In the genomic region with DNA sequence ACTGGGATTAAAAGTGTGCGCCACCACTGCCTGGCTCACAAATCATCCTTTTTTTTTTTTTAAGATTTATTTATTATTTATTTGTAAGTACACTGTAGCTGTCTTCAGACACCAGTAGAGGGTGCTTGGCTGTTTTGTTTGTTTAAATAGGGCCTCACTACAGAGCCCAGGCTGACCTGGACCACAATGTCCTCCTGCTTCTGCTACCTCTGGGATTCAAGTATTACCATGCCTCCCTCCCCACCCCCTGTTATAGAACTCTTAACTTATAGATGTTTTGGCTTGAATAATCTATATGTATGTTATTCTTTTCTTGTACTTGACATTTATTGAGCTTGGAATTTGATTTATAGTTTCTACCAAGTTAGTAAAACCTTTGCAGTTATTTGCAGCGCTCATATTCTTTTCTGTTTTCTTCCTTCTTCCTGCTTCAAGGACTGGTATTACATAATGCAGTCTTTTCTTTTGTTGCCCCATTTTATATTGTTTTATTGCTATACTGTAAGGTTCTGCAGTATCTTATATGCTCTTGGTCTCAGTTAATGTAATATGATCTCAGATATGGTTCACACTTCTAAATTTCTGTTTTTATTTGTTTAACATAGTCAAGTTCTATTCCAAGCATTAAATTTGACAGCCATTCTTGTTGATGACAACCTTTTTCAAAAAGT, we compare ENCODE assay signal across 28 mouse cellular contexts. TPM values are rescaled to one million over a fixed set of nuclear protein-coding genes. Genes with fewer than 3 reads are reported as not detected.
DNase-seq lines count a peak whose midpoint lies in the region; ATAC-seq lines count a peak whose summit lies in the region.
"Had no signal": no experiment of that assay in that cellular context is flagged by ENCODE, and none has a peak within 500 bp of the region (broad histone marks: within the 10 kb centered on the region; RNA-seq: fewer than 3 reads in every experiment).

No protein-coding gene starts in this region.

- DNase-seq in 3T3-L1 (ENCODE audit: low read depth, low spot score) = peak; percentile 11
- peak; percentile 39 for DNase-seq in 416B (ENCODE audit: low read depth)
- peak; percentile 36 for DNase-seq in large intestine, adult 2 months (ENCODE audit: low read depth, low spot score)
- no peak for DNase-seq in frontal cortex, postnatal 14 days (ENCODE audit: low spot score in 2 of 2)
- no peak for DNase-seq in adrenal gland, postnatal 10 days
- DNase-seq: adrenal gland, adult 2 months; adrenal gland, postnatal 14 days; adrenal gland, postnatal 36 days; cerebellum, adult 11-12 months; cerebellum, adult 2 months; cerebellum, adult 9-11 months; cerebellum, postnatal 14 days; cerebellum, postnatal 36 days; embryo, embryonic 11 days had no signal

- ATAC-seq in intestine, embryonic 16.5 days = peak; percentile 81
- no peak for ATAC-seq in heart, embryonic 11.5 days (replicated peaks; ENCODE audit: insufficient number of reproducible peaks, low FRiP score, low TSS enrichment)
- ATAC-seq: forebrain, embryonic 14.5 days; forebrain, embryonic 16.5 days had no signal

- no peak overlapping the region for H3K27ac ChIP-seq in intestine, embryonic 16.5 days (ENCODE audit: low read length)
- H3K27ac ChIP-seq in heart, embryonic 11.5 days (ENCODE audit: low read depth, low read length) = no peak overlapping the region
- H3K27ac ChIP-seq: embryonic facial prominence, embryonic 13.5 days; embryonic facial prominence, embryonic 15.5 days; forebrain, embryonic 10.5 days; forebrain, embryonic 12.5 days had no signal

- no peaks in the 10 kb centered on the region for H3K9me3 ChIP-seq in intestine, embryonic 16.5 days (ENCODE audit: control insufficient read depth, low read length)
- H3K9me3 ChIP-seq in heart, embryonic 11.5 days (replicated peaks; ENCODE audit: control insufficient read depth, low read length) = no peaks in the 10 kb centered on the region
- H3K9me3 ChIP-seq: embryonic facial prominence, embryonic 13.5 days; embryonic facial prominence, embryonic 15.5 days; forebrain, embryonic 10.5 days; forebrain, embryonic 12.5 days had no signal

- no peak overlapping the region for H3K4me3 ChIP-seq in intestine, embryonic 16.5 days (ENCODE audit: low read length)
- H3K4me3 ChIP-seq in heart, embryonic 11.5 days (ENCODE audit: low read depth, low read length) = no peak overlapping the region
- H3K4me3 ChIP-seq: embryonic facial prominence, embryonic 13.5 days; embryonic facial prominence, embryonic 15.5 days; erythroblast, embryonic 14.5 days; forebrain, embryonic 10.5 days; forebrain, embryonic 12.5 days had no signal

- WGBS in intestine, embryonic 16.5 days = 78% methylated on average over 2 of the region's 2 CpGs
- 60% methylated on average over 2 of the region's 2 CpGs for WGBS in large intestine, adult 2 months
- 98% methylated on average over 2 of the region's 2 CpGs for WGBS in heart, embryonic 11.5 days (ENCODE audit: insufficient replicate concordance)

- no peak overlapping the region for H3K9ac ChIP-seq in intestine, embryonic 16.5 days (ENCODE audit: low read depth, low read length)
- H3K9ac ChIP-seq in heart, embryonic 11.5 days (ENCODE audit: low read depth, low read length) = no peak overlapping the region
- H3K9ac ChIP-seq: embryonic facial prominence, embryonic 13.5 days; embryonic facial prominence, embryonic 15.5 days; forebrain, embryonic 12.5 days had no signal

- no peaks in the 10 kb centered on the region for H3K4me1 ChIP-seq in intestine, embryonic 16.5 days (ENCODE audit: control insufficient read depth, insufficient read depth, low read length)
- H3K4me1 ChIP-seq in heart, embryonic 11.5 days (ENCODE audit: control insufficient read depth, insufficient read depth, low read length) = no peaks in the 10 kb centered on the region; the same call in 1 of the 2 replicates
- H3K4me1 ChIP-seq: embryonic facial prominence, embryonic 13.5 days; embryonic facial prominence, embryonic 15.5 days; forebrain, embryonic 10.5 days; forebrain, embryonic 12.5 days had no signal

- H3K27me3 ChIP-seq in intestine, embryonic 16.5 days (replicated peaks; ENCODE audit: control insufficient read depth, insufficient read depth, low read length) = no peaks in the 10 kb centered on the region
- H3K27me3 ChIP-seq in heart, embryonic 11.5 days (ENCODE audit: control insufficient read depth, insufficient read depth, low read length) = no peaks in the 10 kb centered on the region
- H3K27me3 ChIP-seq: embryonic facial prominence, embryonic 13.5 days; embryonic facial prominence, embryonic 15.5 days; forebrain, embryonic 12.5 days had no signal

- H3K4me2 ChIP-seq in intestine, embryonic 16.5 days (ENCODE audit: low read depth, low read length) = no peak overlapping the region
- no peak overlapping the region for H3K4me2 ChIP-seq in heart, embryonic 11.5 days
- H3K4me2 ChIP-seq: embryonic facial prominence, embryonic 13.5 days; embryonic facial prominence, embryonic 15.5 days; forebrain, embryonic 12.5 days had no signal

- H3K36me3 ChIP-seq in intestine, embryonic 16.5 days (ENCODE audit: control insufficient read depth, insufficient read depth, low read length) = 0 out of 2 replicates have a peak, but pooled peaks cover 6% of the 10 kb centered on the region
- H3K36me3 ChIP-seq in heart, embryonic 11.5 days (ENCODE audit: control insufficient read depth, insufficient read depth, low read length) = peaks cover 13% of the 10 kb centered on the region

RNA-seq across cellular contexts. Expression of a gene that starts 33.3 kb away (rescaled TPM):
- polyA plus RNA-seq in intestine, embryonic 16.5 days (2015; fragmentation: Nextera tagmentation; extraction: Ambion mirVana) = 16.6 and 20.4 TPM in 2 replicates
- polyA plus RNA-seq in large intestine, adult 2 months (2012; rRNA removed) = 6.9 and 13.6 TPM in 2 replicates
- polyA plus RNA-seq in heart, embryonic 11.5 days (2014; fragmentation: Nextera tagmentation; extraction: Ambion mirVana) = 29.3 and 54.4 TPM in 2 replicates
- 100 to 1,000 TPM; 142 to 154 TPM for total RNA-seq in adrenal gland, postnatal 10 days (2021)

RNA-seq across cellular contexts. Expression of a gene that starts 39.1 kb away (rescaled TPM):
- 17.8 and 52.6 TPM in 2 replicates for polyA plus RNA-seq in intestine, embryonic 16.5 days (2015; fragmentation: Nextera tagmentation; extraction: Ambion mirVana)
- 5.3 and 43.3 TPM in 2 replicates for polyA plus RNA-seq in large intestine, adult 2 months (2012; rRNA removed)
- polyA plus RNA-seq in heart, embryonic 11.5 days (2014; fragmentation: Nextera tagmentation; extraction: Ambion mirVana) = not detected in 2 replicates
- total RNA-seq in adrenal gland, postnatal 10 days (2021) = 10 to 100 TPM in 1 of 2 experiments, 1 to 10 TPM in 1; 6.0 to 31.0 TPM
- total RNA-seq: adrenal gland, adult 2 months; adrenal gland, postnatal 36 days; common myeloid progenitor, adult 5-6 weeks; ES-E14; MEL had no signal
- polyA plus RNA-seq: adrenal gland, adult 2 months; C2C12; cerebellum, adult 2 months; embryonic facial prominence, embryonic 11.5 days; embryonic facial prominence, embryonic 13.5 days; embryonic facial prominence, embryonic 15.5 days; erythroblast, embryonic 14.5 days; forebrain, embryonic 10.5 days; forebrain, embryonic 12.5 days; forebrain, embryonic 14.5 days; forebrain, embryonic 16.5 days had no signal

RNA-seq across cellular contexts. Expression of a gene that starts 46.7 kb away (rescaled TPM):
- polyA plus RNA-seq in intestine, embryonic 16.5 days (2015; fragmentation: Nextera tagmentation; extraction: Ambion mirVana) = 1,029 and 1,034 TPM in 2 replicates
- 700 and 833 TPM in 2 replicates for polyA plus RNA-seq in large intestine, adult 2 months (2012; rRNA removed)
- 1,123 and 1,162 TPM in 2 replicates for polyA plus RNA-seq in heart, embryonic 11.5 days (2014; fragmentation: Nextera tagmentation; extraction: Ambion mirVana)
- 1,000 to 10,000 TPM; 1,893 to 1,933 TPM for total RNA-seq in adrenal gland, postnatal 10 days (2021)

RNA-seq across cellular contexts. Expression of a gene that starts 46.9 kb away (rescaled TPM):
- polyA plus RNA-seq in intestine, embryonic 16.5 days (2015; fragmentation: Nextera tagmentation; extraction: Ambion mirVana) = 0.99 and 1.4 TPM in 2 replicates
- polyA plus RNA-seq in large intestine, adult 2 months (2012; rRNA removed) = 0.92 and 1.1 TPM in 2 replicates
- polyA plus RNA-seq in heart, embryonic 11.5 days (2014; fragmentation: Nextera tagmentation; extraction: Ambion mirVana) = 0.76 and 1.4 TPM in 2 replicates
- total RNA-seq in adrenal gland, postnatal 10 days (2021) = 1 to 10 TPM in 1 of 2 experiments, under 1 TPM in 1; 0.70 to 1.1 TPM
- polyA plus RNA-seq: erythroblast, embryonic 14.5 days had no signal

RNA-seq across cellular contexts. Expression of a gene that starts 59.4 kb away (rescaled TPM):
- 12.6 and 13.4 TPM in 2 replicates for polyA plus RNA-seq in intestine, embryonic 16.5 days (2015; fragmentation: Nextera tagmentation; extraction: Ambion mirVana)
- 3.2 and 3.3 TPM in 2 replicates for polyA plus RNA-seq in large intestine, adult 2 months (2012; rRNA removed)
- polyA plus RNA-seq in heart, embryonic 11.5 days (2014; fragmentation: Nextera tagmentation; extraction: Ambion mirVana) = 21.3 and 24.9 TPM in 2 replicates
- total RNA-seq in adrenal gland, postnatal 10 days (2021) = 10 to 100 TPM; 11.2 to 11.4 TPM

Comparison
In these comparisons a context has a peak if more than half of its experiments do, and no peak if none do; other contexts are left out.
1. DNase-seq: peak in 3T3-L1 (single experiment), 416B (single experiment) and large intestine, adult 2 months (single experiment); none in frontal cortex, postnatal 14 days (0 of 2) and adrenal gland, postnatal 10 days (single experiment).